8 mouse cellular contexts compared by ENCODE assay signal in genomic region chr7:88429786-88430691, GRCm38 (mm10). TPM values are rescaled to one million over a fixed set of nuclear protein-coding genes. Genes with fewer than 3 reads are reported as not detected.
A peak's percentile ranks its signal among the peaks of the same experiment; 100 is the strongest.
DNase-seq lines count a peak whose midpoint lies in the region; ATAC-seq and TF ChIP-seq lines count a peak whose summit lies in the region.

Gene Rab38 (plus strand): TSS chr7:88430273.

- peak; percentile 1 for DNase-seq in spleen, adult 12 weeks (ENCODE audit: low spot score)
- no peak for DNase-seq in spleen, adult 18-20 months
- DNase-seq in forebrain, embryonic 11.5 days (ENCODE audit: low spot score), result peak; percentile 77
- peak; percentile 12 to 22 for DNase-seq in heart, postnatal 14 days
- DNase-seq in kidney, postnatal 4 days, result peak; percentile 70 to 81
- DNase-seq in liver, postnatal 0 days, result peak; percentile 36
- peak; percentile 46 for DNase-seq in testis, postnatal 10 days (ENCODE audit: low spot score)

- H3K4me3 ChIP-seq in forebrain, embryonic 11.5 days (ENCODE audit: low read depth, low read length), result peak within 1 kb of the TSS; percentile 48
- peak within 1 kb of the TSS; percentile 53 for H3K4me3 ChIP-seq in liver, postnatal 0 days (ENCODE audit: low read depth, low read length)
- H3K4me3 ChIP-seq in neural tube, embryonic 14.5 days (ENCODE audit: low read depth, low read length), result peak within 1 kb of the TSS; percentile 39

- intact Hi-C loops in heart, postnatal 14 days (cut with DNase I), result no loop called here

- no peaks in the 10 kb centered on the region for H3K9me3 ChIP-seq in forebrain, embryonic 11.5 days (ENCODE audit: control insufficient read depth, low read length)
- H3K9me3 ChIP-seq in liver, postnatal 0 days (ENCODE audit: low read length), result no peaks in the 10 kb centered on the region
- no peaks in the 10 kb centered on the region for H3K9me3 ChIP-seq in neural tube, embryonic 14.5 days (ENCODE audit: control insufficient read depth, low read length)

- no peaks in the 10 kb centered on the region for H3K27me3 ChIP-seq in forebrain, embryonic 11.5 days (ENCODE audit: control insufficient read depth, insufficient read depth, low read length)
- H3K27me3 ChIP-seq in liver, postnatal 0 days (ENCODE audit: insufficient read depth, low read length), result no peaks in the 10 kb centered on the region
- no peaks in the 10 kb centered on the region for H3K27me3 ChIP-seq in neural tube, embryonic 14.5 days (ENCODE audit: control insufficient read depth, insufficient read depth, low read length)

- peak within 1 kb of the TSS; percentile 93 for H3K4me2 ChIP-seq in forebrain, embryonic 11.5 days (ENCODE audit: low read depth, low read length, severe bottlenecking)
- peak within 1 kb of the TSS; percentile 87 for H3K4me2 ChIP-seq in liver, postnatal 0 days (ENCODE audit: low read depth, low read length)
- peak within 1 kb of the TSS; percentile 86 for H3K4me2 ChIP-seq in neural tube, embryonic 14.5 days (ENCODE audit: low read depth, low read length)

- no peaks in the 10 kb centered on the region for H3K36me3 ChIP-seq in forebrain, embryonic 11.5 days (ENCODE audit: control insufficient read depth, insufficient read depth, low read length)
- no peaks in the 10 kb centered on the region for H3K36me3 ChIP-seq in liver, postnatal 0 days (replicated peaks; ENCODE audit: insufficient read depth, low read length)
- no peaks in the 10 kb centered on the region for H3K36me3 ChIP-seq in neural tube, embryonic 14.5 days (ENCODE audit: control insufficient read depth, insufficient read depth, low read length)

- no peak within 1 kb of the TSS for H3K27ac ChIP-seq in forebrain, embryonic 11.5 days (ENCODE audit: low read depth, low read length)
- no peak within 1 kb of the TSS for H3K27ac ChIP-seq in liver, postnatal 0 days (ENCODE audit: low read depth)
- H3K27ac ChIP-seq in neural tube, embryonic 14.5 days (ENCODE audit: low read depth, low read length), result no peak within 1 kb of the TSS

- H3K4me1 ChIP-seq in forebrain, embryonic 11.5 days (replicated peaks; ENCODE audit: control insufficient read depth, insufficient read depth, low read length), result no peaks in the 10 kb centered on the region
- H3K4me1 ChIP-seq in liver, postnatal 0 days (ENCODE audit: insufficient read depth), result peaks cover 9% of the 10 kb centered on the region; the same call in 1 of the 2 replicates
- no peaks in the 10 kb centered on the region for H3K4me1 ChIP-seq in neural tube, embryonic 14.5 days (ENCODE audit: control insufficient read depth, insufficient read depth, low read length)

- WGBS in forebrain, embryonic 11.5 days, result 1% methylated on average over 35 of the region's 35 CpGs
- 2% methylated on average over 35 of the region's 35 CpGs for WGBS in liver, postnatal 0 days (ENCODE audit: insufficient replicate concordance)
- WGBS in neural tube, embryonic 14.5 days, result 1% methylated on average over 35 of the region's 35 CpGs

- peak within 1 kb of the TSS; percentile 44 for H3K9ac ChIP-seq in forebrain, embryonic 11.5 days (ENCODE audit: low read length)
- peak within 1 kb of the TSS; percentile 26; the same call in 1 of the 2 replicates for H3K9ac ChIP-seq in liver, postnatal 0 days (replicated peaks)
- peak within 1 kb of the TSS; percentile 28; the same call in 1 of the 2 replicates for H3K9ac ChIP-seq in neural tube, embryonic 14.5 days (replicated peaks; ENCODE audit: low read depth, low read length)

- peak; percentile 97 for ATAC-seq in forebrain, embryonic 11.5 days (replicated peaks; ENCODE audit: low FRiP score)
- peak; percentile 90 for ATAC-seq in liver, postnatal 0 days
- peak; percentile 88 for ATAC-seq in neural tube, embryonic 14.5 days (ENCODE audit: low read depth)

- TF ChIP-seq CTCF in liver, postnatal 0 days (IDR thresholded peaks at IDR 0.05; ENCODE audit: low read depth), result no peak

- TF ChIP-seq EP300 in liver, postnatal 0 days (IDR thresholded peaks at IDR 0.05; ENCODE audit: low read depth), result no peak

RNA-seq across cellular contexts. Expression of gene Rab38, which starts in this region (rescaled TPM):
- 2.9 and 3.1 TPM in 2 replicates for polyA plus RNA-seq in forebrain, embryonic 11.5 days (2014; fragmentation: Nextera tagmentation; extraction: Ambion mirVana)
- under 1 TPM in 1 of 2 experiments, not detected in 1; 0.19 TPM for total RNA-seq in heart, postnatal 14 days (2021)
- 1.6 and 1.9 TPM in 2 replicates for polyA plus RNA-seq in liver, postnatal 0 days (2015; fragmentation: Nextera tagmentation; extraction: Ambion mirVana)
- polyA plus RNA-seq in neural tube, embryonic 14.5 days (2014; fragmentation: Nextera tagmentation; extraction: Ambion mirVana), result 2.4 and 2.7 TPM in 2 replicates

Comparison
In these comparisons a context has a peak if more than half of its experiments do, and no peak if none do; other contexts are left out.
1. DNase-seq: peak in spleen, adult 12 weeks (single experiment), forebrain, embryonic 11.5 days (single experiment), kidney, postnatal 4 days (2 of 2), liver, postnatal 0 days (single experiment) and testis, postnatal 10 days (single experiment); none in spleen, adult 18-20 months (0 of 2).
2. Peak in DNase-seq in heart, postnatal 14 days; RNA of the gene not detected or under 1 TPM.
3. Peak in every context shown above with its lines, with median percentiles within 50 percentile points of each other: ATAC-seq, H3K4me2 ChIP-seq, H3K4me3 ChIP-seq and H3K9ac ChIP-seq.